Mouse (Mus musculus) brain, embryonic 14.5 days (tissue): ENCODE measurements around the gene Ssbp2.

Experiments used
- CTCF ChIP-seq: fragments of 200-500 bp; IDR thresholded peaks from 2 replicates; pipeline ENCODE4 v1.5.1; 2012; ENCODE audit warnings: inconsistent platforms, mild to moderate bottlenecking, moderate library complexity, borderline replicate concordance; ENCODE audit not compliant: insufficient read depth, insufficient read length; ENCODE audit errors: extremely low read depth
- POLR2A ChIP-seq: fragments of 200-500 bp; IDR thresholded peaks from 2 replicates; pipeline ENCODE4 v1.6.1; 2012; ENCODE audit warnings: mild to moderate bottlenecking, inconsistent platforms, borderline replicate concordance; ENCODE audit not compliant: poor library complexity, insufficient read depth, insufficient read length, severe bottlenecking; ENCODE audit errors: extremely low read depth

DNA sequence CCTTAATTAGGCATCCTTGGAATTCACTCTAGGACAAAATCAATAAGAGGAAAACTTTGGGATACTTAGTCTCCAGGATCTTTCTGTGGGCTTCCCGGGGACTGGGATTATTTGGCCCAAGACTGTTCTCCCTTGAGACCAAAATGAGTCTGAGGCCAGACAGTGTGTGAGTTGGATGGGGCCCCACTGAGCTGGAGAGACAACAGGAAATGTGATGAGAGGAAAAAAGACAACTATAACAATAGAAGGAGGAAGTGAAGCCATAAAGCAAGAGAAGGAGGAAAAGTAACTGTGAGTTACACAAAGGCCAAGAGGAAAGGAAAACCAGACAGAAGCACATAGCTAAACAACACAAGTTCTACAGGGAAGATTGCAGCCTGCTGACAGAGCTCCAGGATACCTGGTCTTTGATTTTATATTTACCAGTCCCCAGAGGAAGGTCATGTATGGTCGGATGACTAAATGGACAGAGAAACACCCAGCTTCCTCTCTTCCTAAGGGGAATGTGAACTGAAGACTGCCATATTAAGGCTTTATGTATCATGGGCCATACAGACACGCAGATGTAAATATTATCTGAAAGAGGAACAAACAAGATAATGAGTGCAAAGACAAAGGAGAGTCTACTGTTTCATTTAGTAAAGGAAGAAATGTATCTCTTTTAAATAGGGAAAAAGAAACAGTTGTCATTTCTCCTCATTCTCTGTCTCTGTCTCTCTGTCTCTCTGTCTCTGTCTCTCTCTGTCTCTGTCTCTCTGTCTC, 8.5 kb upstream of the Ssbp2 start:
- TF ChIP-seq CTCF (no peak), POLR2A (no peak)
